Mouse (Mus musculus): ENCODE measurements around the gene Aff1. TPM values are rescaled to one million over a fixed set of nuclear protein-coding genes. Genes with fewer than 3 reads are reported as not detected.

The Aff1 gene
- polyA plus RNA-seq, 1 experiment from 2014 or later: 7.3 TPM

DNA sequence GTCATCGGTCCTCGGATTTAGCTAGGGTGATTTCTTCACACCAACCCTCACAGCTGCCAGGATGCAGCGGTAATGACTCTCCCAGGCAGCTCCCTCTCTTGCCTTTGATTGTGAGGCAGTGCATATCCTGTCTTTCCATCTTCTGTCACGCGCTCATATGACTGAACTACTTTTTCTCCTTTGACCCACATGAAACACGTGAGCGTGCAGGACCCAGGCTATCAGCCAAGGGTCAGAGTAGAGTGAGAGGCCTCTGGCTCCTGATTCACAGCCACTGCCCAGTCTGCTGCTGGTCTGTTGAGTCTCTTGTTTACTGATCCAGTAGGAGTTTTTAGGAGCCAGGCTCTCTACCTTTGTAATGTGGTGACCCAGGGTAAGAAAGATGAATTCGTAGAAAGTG, 156.4 kb downstream of the Aff1 start:
- Histone ChIP-seq H3K27me3 (replicated peaks; ENCODE audit: control insufficient read depth, insufficient read depth, low read length) (no peaks in the 10 kb centered on the region), H3K4me2 (ENCODE audit: low read length) (no peak overlapping the region), H3K36me3 (ENCODE audit: control insufficient read depth, insufficient read depth, low read length) (peaks cover 39% of the 10 kb centered on the region), H3K4me3 (ENCODE audit: low read depth, low read length) (no peak overlapping the region), H3K4me1 (replicated peaks; ENCODE audit: control insufficient read depth, insufficient read depth, low read length) (no peaks in the 10 kb centered on the region), H3K9ac (ENCODE audit: low read length) (no peak overlapping the region), H3K27ac (ENCODE audit: low read depth) (no peak overlapping the region), H3K9me3 (ENCODE audit: control insufficient read depth, low read length) (no peaks in the 10 kb centered on the region)
- 88% methylated on average over 8 of the region's 8 CpGs for WGBS
- no peak for DNase-seq (ENCODE audit: low spot score)
- no peak for ATAC-seq (replicated peaks; ENCODE audit: low FRiP score, low TSS enrichment, low read depth)

DNA sequence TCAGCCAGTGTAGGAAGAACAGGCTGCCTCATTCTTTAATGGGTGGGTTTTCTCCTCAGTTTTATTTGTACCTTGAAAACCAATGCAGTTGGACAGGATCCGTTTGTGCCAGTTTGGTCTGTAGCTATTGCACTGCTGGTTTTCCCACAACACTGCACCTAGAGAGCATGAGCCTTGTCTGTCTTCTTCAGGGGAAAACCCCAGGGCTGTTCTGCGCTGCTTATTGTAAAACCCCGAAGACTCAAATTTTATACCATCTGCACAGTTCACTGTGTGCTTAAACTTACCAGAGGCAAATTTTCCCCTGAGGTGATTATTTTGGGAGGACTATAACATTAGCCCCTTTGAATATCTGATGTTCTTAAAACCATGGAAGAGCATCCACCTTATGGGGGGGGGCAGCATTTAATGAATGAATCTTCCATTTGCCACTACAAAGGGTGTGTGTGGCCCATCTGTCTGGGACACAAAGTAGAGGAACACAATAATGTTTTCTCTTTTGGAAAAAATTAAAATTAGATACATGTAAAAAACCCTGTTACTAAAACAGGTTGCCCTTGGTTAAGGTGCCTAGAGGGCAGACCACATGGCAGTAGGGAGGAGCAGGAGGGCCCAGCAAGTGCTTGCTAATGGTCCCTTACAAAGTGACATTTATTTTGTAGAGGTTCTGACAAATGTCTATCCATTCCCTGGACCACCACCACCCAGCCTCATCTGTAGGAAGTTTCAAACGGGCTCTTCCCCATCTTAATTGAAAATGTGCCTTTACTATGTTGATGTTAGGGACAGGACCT, 160.8 kb downstream of the Aff1 start:
- H3K36me3 ChIP-seq (ENCODE audit: control insufficient read depth, insufficient read depth, low read length): peaks cover 27% of the 10 kb centered on the region

GRCm38 (mm10) chr5:103854041-103854806, 162.1 kb downstream of the Aff1 start:
- DNase-seq (ENCODE audit: low spot score) (no peak), ATAC-seq (replicated peaks; ENCODE audit: low FRiP score, low TSS enrichment, low read depth) (no peak)
- 79% methylated on average over 17 of the region's 17 CpGs for WGBS

More for the DNA sequence above, 160.8 kb downstream of the Aff1 start:
- WGBS: 87% methylated on average over 4 of the region's 4 CpGs
- H3K4me1 ChIP-seq (replicated peaks; ENCODE audit: control insufficient read depth, insufficient read depth, low read length): no peaks in the 10 kb centered on the region
- no peak overlapping the region for H3K27ac ChIP-seq (ENCODE audit: low read depth)
- ATAC-seq (replicated peaks; ENCODE audit: low FRiP score, low TSS enrichment, low read depth): no peak
- no peak overlapping the region for H3K9ac ChIP-seq (ENCODE audit: low read length)
- H3K4me3 ChIP-seq (ENCODE audit: low read depth, low read length): no peak overlapping the region
- no peak for DNase-seq (ENCODE audit: low spot score)
- no peaks in the 10 kb centered on the region for H3K9me3 ChIP-seq (ENCODE audit: control insufficient read depth, low read length)
- H3K4me2 ChIP-seq (ENCODE audit: low read length): no peak overlapping the region
- no peaks in the 10 kb centered on the region for H3K27me3 ChIP-seq (replicated peaks; ENCODE audit: control insufficient read depth, insufficient read depth, low read length)

GRCm38 (mm10) chr5:103854807-103855194, 162.6 kb downstream of the Aff1 start:
- Histone ChIP-seq H3K27ac (ENCODE audit: low read depth) (no peak overlapping the region), H3K4me2 (ENCODE audit: low read length) (no peak overlapping the region), H3K27me3 (replicated peaks; ENCODE audit: control insufficient read depth, insufficient read depth, low read length) (no peaks in the 10 kb centered on the region), H3K36me3 (ENCODE audit: control insufficient read depth, insufficient read depth, low read length) (peaks cover 20% of the 10 kb centered on the region), H3K9me3 (ENCODE audit: control insufficient read depth, low read length) (no peaks in the 10 kb centered on the region), H3K9ac (ENCODE audit: low read length) (no peak overlapping the region), H3K4me1 (replicated peaks; ENCODE audit: control insufficient read depth, insufficient read depth, low read length) (no peaks in the 10 kb centered on the region), H3K4me3 (ENCODE audit: low read depth, low read length) (no peak overlapping the region)
- DNase-seq (ENCODE audit: low spot score) (no peak), ATAC-seq (replicated peaks; ENCODE audit: low FRiP score, low TSS enrichment, low read depth) (no peak)
- WGBS: 91% methylated on average over 5 of the region's 5 CpGs

More at GRCm38 (mm10) chr5:103854041-103854806, 162.1 kb downstream of the Aff1 start:
- Histone ChIP-seq H3K4me3 (ENCODE audit: low read depth, low read length) (no peak overlapping the region), H3K27ac (ENCODE audit: low read depth) (no peak overlapping the region), H3K4me2 (ENCODE audit: low read length) (no peak overlapping the region), H3K27me3 (replicated peaks; ENCODE audit: control insufficient read depth, insufficient read depth, low read length) (no peaks in the 10 kb centered on the region), H3K9ac (ENCODE audit: low read length) (no peak overlapping the region), H3K9me3 (ENCODE audit: control insufficient read depth, low read length) (no peaks in the 10 kb centered on the region), H3K4me1 (replicated peaks; ENCODE audit: control insufficient read depth, insufficient read depth, low read length) (no peaks in the 10 kb centered on the region), H3K36me3 (ENCODE audit: control insufficient read depth, insufficient read depth, low read length) (peaks cover 26% of the 10 kb centered on the region)

DNA sequence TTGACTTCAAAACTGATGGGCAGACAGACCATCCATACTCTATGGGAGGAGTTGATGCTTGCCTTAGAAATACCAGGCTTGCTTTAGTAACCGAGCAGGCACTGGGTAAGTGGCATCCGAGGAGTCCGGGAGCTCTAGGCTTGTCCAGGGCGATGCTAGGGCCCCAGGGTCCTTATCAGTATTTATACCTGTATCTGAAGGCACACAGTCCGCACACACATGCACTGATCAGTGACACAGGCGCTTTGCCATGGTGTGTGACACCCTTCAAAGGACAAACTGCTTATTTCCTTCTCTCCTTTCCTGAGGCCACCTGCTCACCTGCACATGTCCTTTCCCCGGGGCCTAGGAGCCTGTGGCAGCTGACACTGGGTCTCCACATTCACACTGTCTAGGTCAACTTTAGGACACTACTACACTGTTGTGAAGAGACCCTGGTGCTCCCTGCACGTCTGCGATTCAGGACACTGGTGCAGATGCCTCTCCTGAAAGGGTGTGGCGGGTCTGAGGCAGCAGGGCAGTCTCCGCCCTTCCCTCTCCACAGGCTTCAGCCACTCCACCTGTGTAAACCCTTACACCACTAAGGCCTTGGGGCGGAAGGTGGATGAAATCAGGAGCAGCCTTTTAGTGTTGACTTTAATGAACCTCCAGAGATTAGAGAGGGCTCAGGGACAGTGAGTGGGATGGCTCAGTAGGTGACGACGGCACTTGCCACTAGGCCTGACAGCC, 163.5 kb downstream of the Aff1 start:
- no peak for DNase-seq (ENCODE audit: low spot score)
- H3K9ac ChIP-seq (ENCODE audit: low read length): no peak overlapping the region
- H3K36me3 ChIP-seq (ENCODE audit: control insufficient read depth, insufficient read depth, low read length): peaks cover 15% of the 10 kb centered on the region; the same call in 1 of the 2 replicates
- no peaks in the 10 kb centered on the region for H3K27me3 ChIP-seq (replicated peaks; ENCODE audit: control insufficient read depth, insufficient read depth, low read length)
- no peaks in the 10 kb centered on the region for H3K9me3 ChIP-seq (ENCODE audit: control insufficient read depth, low read length)
- no peaks in the 10 kb centered on the region for H3K4me1 ChIP-seq (replicated peaks; ENCODE audit: control insufficient read depth, insufficient read depth, low read length)
- peak; percentile 59 for ATAC-seq (replicated peaks; ENCODE audit: low FRiP score, low TSS enrichment, low read depth)
- no peak overlapping the region for H3K27ac ChIP-seq (ENCODE audit: low read depth)
- 81% methylated on average over 14 of the region's 14 CpGs for WGBS
- H3K4me2 ChIP-seq (ENCODE audit: low read length): no peak overlapping the region
- no peak overlapping the region for H3K4me3 ChIP-seq (ENCODE audit: low read depth, low read length)

GRCm38 (mm10) chr5:103856286-103857009, 164.3 kb downstream of the Aff1 start:
- 62% methylated on average over 5 of the region's 5 CpGs for WGBS
- Histone ChIP-seq H3K4me3 (ENCODE audit: low read depth, low read length) (no peak overlapping the region), H3K4me1 (replicated peaks; ENCODE audit: control insufficient read depth, insufficient read depth, low read length) (no peaks in the 10 kb centered on the region), H3K4me2 (ENCODE audit: low read length) (no peak overlapping the region), H3K36me3 (ENCODE audit: control insufficient read depth, insufficient read depth, low read length) (peaks cover 7% of the 10 kb centered on the region; the same call in 1 of the 2 replicates), H3K27ac (ENCODE audit: low read depth) (no peak overlapping the region), H3K9ac (ENCODE audit: low read length) (no peak overlapping the region), H3K9me3 (ENCODE audit: control insufficient read depth, low read length) (no peaks in the 10 kb centered on the region), H3K27me3 (replicated peaks; ENCODE audit: control insufficient read depth, insufficient read depth, low read length) (no peaks in the 10 kb centered on the region)
- ATAC-seq (replicated peaks; ENCODE audit: low FRiP score, low TSS enrichment, low read depth) (peak; percentile 64), DNase-seq (ENCODE audit: low spot score) (no peak)

- ATAC-seq (replicated peaks; ENCODE audit: low FRiP score, low TSS enrichment, low read depth) (no peak), DNase-seq (ENCODE audit: low spot score) (no peak)
- Histone ChIP-seq H3K9me3 (ENCODE audit: control insufficient read depth, low read length) (no peaks in the 10 kb centered on the region), H3K4me3 (ENCODE audit: low read depth, low read length) (no peak overlapping the region), H3K36me3 (ENCODE audit: control insufficient read depth, insufficient read depth, low read length) (no peaks in the 10 kb centered on the region), H3K4me1 (replicated peaks; ENCODE audit: control insufficient read depth, insufficient read depth, low read length) (no peaks in the 10 kb centered on the region), H3K27ac (ENCODE audit: low read depth) (no peak overlapping the region), H3K9ac (ENCODE audit: low read length) (no peak overlapping the region), H3K4me2 (ENCODE audit: low read length) (no peak overlapping the region), H3K27me3 (replicated peaks; ENCODE audit: control insufficient read depth, insufficient read depth, low read length) (no peaks in the 10 kb centered on the region)
- 89% methylated on average over 2 of the region's 2 CpGs for WGBS
Measured at GRCm38 (mm10) chr5:103857151-103857550, 165.0 kb downstream of the Aff1 start.

GRCm38 (mm10) chr5:103860622-103861021, 168.4 kb downstream of the Aff1 start:
- Histone ChIP-seq H3K36me3 (ENCODE audit: control insufficient read depth, insufficient read depth, low read length) (0 out of 2 replicates have a peak, but pooled peaks cover 3% of the 10 kb centered on the region), H3K27ac (ENCODE audit: low read depth) (no peak overlapping the region), H3K4me2 (ENCODE audit: low read length) (no peak overlapping the region), H3K27me3 (replicated peaks; ENCODE audit: control insufficient read depth, insufficient read depth, low read length) (no peaks in the 10 kb centered on the region), H3K9ac (ENCODE audit: low read length) (no peak overlapping the region), H3K4me1 (replicated peaks; ENCODE audit: control insufficient read depth, insufficient read depth, low read length) (no peaks in the 10 kb centered on the region), H3K4me3 (ENCODE audit: low read depth, low read length) (no peak overlapping the region), H3K9me3 (ENCODE audit: control insufficient read depth, low read length) (no peaks in the 10 kb centered on the region)
- 91% methylated on average over 11 of the region's 11 CpGs for WGBS
- no peak for DNase-seq (ENCODE audit: low spot score)
- ATAC-seq (replicated peaks; ENCODE audit: low FRiP score, low TSS enrichment, low read depth): no peak

Data from intestine, embryonic 14.5 days (tissue).